Mouse (Mus musculus) cerebellum, postnatal 10 days (tissue): ENCODE measurements around the gene Mrpl51.
"Not testable (repeated sequence)": the region's sequence is repeated elsewhere in the genome, so short reads cannot be mapped to it uniquely, and the experiment has no call there.

Experiments used
- DNase-seq, 2 experiments: peaks; one replicate each; pipeline ENCODE4 v3.0.0; 2021; ENCODE audit warnings: mixed read lengths in 2 of 2

Mrpl51 gene

DNA sequence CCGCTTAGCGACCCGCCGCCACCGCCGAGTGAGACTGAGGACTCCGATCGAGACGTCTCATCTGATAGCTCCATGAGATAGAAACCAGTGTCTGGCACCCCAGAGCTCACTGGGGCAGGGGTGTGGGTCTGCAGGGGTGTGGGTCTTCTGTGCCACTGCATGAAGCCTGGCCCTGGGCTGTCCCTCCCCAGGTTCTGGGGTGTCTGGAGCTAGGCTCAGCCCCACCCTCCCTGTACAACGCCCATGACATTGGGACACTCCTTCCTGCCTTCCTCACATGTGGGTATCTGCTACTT, 31.1 kb upstream of the Mrpl51 start:
- peak in 1 of 2 experiments; percentile 22 for DNase-seq

DNA sequence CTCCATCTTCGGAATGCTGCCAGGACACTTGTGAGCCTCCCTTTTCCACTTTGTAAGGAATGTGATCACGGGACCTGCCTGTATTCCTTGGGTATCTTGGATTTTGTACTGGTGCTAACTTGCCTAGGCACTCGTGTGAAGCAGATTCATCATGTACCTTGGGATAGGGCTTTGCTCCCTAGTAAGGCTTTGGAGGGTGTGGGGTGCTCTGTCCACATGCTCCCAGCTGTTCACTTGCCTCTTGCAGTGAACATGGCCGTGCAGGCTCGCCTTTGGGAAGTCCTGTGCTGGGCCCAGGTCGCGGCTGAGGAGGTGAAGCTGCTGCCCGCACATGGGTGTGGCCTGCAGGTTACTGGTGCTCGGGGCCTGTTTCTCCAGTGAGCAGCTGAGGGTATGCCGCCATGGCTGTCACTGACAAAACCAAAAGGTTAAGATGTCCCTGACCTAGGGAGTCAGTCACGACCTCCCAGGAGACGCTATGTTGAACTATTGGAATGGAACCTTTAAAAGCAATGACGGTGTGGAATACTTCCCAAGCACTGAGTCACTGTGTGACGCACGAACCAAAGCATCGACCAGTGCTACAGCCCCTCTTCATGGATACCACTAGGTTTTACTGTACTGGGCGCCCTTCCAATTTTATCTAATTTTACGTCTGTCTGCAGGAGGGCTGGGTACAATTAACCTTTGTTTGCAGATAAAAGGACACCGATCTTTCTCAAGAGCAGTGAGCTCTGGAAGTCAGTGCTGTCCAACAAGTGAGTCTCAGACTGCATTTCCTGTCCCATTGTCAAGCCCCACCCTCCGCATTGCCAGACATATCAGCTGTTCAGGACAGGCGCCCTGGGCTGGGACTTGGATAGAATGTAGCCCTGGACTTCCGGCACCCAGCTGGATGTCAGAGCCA, 30.5 kb upstream of the Mrpl51 start:
- DNase-seq: peak; percentile 45 to 51

DNA sequence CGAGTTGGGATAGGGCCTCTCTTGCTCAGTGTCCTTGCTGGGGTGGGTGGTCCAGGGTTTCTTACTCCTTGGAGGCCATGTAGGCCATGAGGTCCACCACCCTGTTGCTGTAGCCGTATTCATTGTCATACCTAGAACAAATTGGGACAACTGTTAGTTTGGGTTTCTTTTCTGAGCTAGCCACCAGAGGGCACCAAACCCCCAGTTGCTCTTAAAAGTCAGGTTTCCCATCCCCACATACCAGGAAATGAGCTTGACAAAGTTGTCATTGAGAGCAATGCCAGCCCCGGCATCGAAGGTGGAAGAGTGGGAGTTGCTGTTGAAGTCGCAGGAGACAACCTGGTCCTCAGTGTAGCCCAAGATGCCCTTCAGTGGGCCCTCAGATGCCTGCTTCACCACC, 29.6 kb upstream of the Mrpl51 start:
- peak; percentile 85 to 87 for DNase-seq

DNA sequence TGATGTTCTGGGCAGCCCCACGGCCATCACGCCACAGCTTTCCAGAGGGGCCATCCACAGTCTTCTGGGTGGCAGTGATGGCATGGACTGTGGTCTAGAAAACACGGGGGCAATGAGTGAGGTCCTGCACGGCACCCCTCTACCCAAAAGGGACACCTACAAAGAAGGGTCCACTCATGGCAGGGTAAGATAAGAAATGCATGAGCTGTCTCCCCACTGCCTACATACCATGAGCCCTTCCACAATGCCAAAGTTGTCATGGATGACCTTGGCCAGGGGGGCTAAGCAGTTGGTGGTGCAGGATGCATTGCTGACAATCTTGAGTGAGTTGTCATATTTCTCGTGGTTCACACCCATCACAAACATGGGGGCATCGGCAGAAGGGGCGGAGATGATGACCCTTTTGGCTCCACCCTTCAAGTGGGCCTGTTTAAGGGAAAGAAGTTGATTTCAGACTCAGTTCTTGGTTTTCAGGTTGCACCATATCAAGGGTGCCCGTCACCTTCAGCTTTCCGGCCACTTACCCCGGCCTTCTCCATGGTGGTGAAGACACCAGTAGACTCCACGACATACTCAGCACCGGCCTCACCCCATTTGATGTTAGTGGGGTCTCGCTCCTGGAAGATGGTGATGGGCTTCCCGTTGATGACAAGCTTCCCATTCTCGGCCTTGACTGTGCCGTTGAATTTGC, 28.8 kb upstream of the Mrpl51 start:
- not testable (repeated sequence) for DNase-seq

DNA sequence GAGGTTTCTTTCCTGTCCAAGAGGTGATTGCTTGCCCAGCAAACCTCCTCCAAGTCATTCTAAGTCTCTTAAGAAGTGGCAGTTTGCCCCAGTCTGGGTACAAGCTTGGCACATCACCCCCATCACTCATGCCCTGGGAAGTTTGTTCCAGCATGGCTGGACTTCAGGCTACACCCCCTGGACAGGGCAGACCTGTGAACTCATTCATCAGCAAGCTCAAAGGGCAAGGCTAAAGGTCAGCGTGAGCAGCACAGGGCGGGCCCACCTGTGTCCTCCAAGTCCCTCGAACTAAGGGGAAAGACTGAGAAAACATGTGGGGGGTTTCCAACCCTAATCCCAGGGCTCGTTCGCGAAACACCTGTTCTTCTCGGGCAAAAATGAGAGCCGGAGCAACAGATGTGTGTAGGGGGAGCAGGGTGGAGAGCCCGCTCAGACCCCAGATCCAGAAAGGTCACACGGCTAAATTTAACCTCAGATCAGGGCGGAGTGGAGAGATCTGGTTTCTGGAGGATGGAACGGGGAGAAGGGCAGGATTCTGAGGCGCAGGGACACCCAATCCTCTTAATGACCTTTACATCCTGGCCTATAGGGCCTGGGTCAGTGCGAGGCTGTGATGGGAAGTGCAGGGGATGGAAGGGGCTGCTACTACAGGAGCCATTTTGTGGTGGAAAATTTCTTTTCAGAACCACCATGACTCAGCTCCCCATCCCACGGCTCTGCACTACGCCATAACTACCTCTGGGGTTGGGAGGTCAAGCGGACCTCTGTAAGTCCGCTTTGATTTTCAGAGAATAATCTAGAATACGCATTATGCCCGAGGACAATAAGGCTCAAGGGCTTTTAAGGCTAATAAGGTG, 27.6 kb upstream of the Mrpl51 start:
- peak; percentile 33 to 45 for DNase-seq

DNA sequence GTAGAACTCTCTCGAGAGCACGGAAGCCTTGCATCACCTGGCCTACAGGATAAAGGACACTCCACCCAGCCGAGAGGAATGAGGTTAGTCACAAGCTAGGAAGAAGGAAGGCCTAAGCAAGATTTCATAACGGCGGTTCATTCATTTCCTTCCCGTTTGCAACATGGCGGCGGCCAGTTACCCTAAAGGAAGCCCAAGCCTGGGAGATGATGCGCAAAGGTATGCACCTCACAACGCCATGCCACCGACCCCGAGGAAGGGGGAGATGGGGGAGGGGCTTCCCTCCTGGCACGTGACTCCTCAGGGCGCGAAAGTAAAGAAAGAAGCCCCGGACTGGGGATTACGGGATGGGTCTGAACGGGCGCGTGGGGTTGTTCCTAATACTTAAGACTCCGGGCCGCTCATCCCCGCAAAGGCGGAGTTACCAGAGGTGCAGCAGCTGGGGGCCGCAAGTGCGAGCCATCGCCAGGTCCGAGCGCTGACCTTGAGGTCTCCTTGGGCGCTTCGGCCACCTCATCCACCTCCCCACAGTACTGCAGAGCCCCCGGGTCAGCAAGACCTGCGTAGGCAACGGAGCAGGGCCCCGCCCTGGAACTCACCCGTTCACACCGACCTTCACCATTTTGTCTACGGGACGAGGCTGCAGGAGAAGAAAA, 26.8 kb upstream of the Mrpl51 start:
- DNase-seq: peak; percentile 85 to 87

DNA sequence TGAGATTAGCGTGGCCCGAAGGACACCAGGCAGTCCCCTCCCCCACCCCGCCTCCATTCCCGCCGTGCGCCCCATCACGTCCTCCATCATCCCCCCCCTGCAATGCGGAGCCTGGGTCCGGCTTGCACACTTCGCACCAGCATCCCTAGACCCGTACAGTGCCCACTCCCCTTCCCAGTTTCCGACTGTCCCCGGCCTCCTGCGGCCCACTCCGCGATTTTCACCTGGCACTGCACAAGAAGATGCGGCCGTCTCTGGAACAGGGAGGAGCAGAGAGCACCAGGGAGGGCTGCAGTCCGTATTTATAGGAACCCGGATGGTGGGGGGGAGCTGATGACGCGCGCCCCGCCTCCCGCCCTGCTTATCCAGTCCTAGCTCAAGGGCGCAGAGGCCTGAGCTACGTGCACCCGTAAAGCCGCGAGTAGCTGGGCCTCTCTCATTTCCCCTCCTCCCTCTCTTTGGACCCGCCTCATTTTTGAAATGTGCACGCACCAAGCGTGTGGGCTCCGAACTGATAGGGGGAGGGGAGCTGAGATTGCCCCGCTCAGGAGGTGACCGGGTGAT, 26.2 kb upstream of the Mrpl51 start:
- peak; percentile 99 for DNase-seq

DNA sequence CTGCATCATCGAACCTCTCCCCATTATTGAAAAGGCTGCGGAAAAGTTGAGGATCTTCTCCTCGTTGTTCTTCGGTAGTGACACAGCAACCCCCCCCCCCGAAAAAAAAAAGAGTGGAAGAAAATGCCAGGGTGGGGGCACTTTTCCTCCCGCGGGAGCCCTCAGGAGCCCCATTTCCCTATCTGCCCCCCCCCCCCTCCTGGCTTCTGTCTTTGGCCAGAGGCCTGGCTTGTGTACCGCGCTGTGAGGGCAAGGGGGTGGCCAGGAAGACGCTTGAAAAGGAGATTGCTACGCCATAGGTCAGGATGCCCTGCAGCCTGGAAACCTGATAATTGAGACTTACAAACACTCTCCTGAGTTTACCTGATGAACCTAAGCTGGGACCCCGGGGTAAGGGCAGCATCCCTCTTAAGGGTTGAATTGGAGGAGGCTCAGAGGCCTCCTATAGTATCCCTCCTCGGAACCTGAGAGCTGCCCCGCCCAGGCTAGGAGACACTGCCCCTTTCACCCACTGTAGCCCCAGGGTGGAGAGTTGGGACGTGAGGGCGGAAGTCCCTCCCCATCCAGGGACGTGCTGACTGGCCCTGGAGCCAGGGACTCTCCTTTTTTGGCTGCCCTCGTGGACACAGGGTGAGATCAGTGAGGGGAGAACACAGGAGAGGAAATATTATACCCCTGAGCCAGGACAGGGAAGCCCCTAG, 25.4 kb upstream of the Mrpl51 start, which contains the start of gene Gapdh:
Gapdh (minus strand) TSS at position 417 of the 701 bp plus-strand sequence.
- DNase-seq: peak; percentile 76 to 78

DNA sequence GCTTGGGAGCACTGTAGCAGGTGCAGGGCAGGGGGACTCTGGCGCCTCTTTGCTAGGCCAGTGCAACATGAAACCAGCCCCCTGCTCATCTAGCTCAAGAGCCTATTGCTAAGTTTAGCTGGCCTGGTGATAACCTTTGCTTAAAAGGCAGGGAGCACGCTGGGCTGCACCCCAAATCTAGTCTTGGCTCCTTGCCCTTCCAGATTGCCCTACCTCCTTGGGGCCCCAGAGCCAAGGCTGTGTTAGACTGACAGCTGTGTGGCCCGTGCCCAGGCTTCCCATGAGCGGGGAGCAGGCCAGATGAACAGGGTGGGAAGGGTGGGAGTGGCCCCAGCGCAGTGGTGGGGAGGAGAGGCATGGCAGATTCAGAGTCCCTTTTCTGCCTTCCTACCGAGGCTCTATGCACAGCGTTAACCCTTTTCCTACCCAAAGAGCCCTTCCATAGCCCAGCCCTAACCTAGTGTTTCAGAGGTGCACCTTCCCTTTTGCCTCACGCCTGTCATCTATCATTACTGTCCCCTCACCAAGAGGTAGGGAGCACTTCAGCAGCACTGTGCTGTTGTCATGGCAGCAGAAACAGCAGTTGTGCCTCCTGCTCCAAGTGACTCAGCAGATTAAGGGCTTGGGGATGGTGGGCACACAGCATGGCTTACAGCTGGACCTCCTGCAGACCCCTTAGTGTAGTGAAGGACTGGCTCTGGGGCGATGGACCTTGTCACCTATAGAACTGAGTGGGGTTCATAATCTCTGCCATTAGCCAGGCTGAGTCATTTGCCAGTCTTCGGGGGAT, 24.5 kb upstream of the Mrpl51 start:
- peak; percentile 65 to 72 for DNase-seq

DNA sequence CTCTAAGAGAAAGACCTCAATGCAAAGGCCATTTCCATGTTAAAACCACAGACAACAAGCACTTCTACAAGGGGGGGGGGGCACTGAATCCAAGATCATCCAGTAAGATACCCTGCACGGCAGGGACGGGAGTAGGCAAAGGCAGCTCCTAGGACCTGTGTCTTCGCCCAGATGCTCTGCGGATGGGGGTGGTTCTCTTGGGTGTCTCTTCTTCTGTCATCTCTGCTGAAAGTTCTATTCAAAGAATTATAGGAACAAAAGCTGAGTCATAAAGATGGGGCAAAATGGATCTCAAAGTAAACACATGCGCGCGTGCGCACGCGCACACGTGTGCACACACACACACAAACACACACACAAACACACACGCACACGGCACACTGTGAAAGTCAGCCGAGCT, 23.5 kb upstream of the Mrpl51 start:
- no peak for DNase-seq

DNA sequence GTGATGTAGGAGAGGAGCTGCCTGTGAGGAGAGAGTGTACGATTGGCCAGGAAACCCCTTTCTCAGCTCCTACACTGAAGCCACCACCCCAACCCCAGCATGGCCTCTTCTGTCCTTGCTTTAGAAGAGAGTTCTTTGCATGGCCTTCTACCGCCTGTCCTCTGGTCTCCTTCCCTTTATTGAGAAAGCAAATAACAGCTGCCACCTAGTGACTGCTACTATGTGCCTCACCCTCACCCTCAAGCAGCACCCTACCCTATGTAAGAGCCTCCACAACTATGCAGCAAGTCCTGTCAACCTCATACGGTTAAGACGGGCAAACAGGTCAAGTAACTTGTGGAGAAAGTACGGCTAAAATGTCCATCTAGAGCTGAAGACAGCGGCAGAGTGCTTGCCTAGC, 21.4 kb upstream of the Mrpl51 start:
- no peak for DNase-seq

DNA sequence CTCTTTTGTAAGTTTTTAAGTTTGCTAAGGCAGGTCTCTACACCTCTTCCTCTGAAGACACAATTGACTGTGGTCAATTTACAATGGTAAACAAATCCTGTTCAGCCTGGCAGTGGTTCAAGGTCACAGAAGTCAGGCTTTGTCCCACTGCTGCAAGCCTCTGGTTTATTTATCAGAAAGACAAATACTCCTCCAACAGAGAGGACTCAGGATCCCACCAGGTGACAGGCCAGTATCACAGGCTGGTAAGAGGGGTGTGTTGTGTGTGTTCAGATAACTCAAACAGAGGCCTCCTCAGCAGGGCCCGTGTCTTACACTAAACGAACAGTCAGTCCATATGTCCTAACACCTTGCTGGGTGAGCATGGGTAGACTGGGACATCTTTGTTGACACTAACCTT, 19.1 kb upstream of the Mrpl51 start:
- no peak for DNase-seq

DNA sequence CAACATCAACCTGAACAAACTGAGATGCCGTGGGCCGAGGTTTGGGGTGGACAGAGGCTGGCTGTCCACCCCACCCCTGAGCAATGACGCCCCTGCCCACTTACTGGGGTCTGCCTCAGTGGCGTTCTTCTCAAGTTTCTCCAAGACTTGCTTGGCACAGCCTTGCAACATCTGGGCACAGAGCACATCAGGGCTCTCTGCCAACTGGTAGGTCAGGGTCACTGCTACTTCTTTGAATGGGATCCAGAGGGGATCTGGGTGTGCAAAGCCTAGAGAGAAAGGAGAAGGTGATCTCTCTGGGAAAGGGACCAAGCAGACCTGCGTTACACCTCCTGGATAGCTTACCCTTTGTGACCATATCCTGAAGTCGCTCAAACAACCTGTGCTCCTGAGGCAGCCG, 18.3 kb upstream of the Mrpl51 start:
- DNase-seq: no peak

DNA sequence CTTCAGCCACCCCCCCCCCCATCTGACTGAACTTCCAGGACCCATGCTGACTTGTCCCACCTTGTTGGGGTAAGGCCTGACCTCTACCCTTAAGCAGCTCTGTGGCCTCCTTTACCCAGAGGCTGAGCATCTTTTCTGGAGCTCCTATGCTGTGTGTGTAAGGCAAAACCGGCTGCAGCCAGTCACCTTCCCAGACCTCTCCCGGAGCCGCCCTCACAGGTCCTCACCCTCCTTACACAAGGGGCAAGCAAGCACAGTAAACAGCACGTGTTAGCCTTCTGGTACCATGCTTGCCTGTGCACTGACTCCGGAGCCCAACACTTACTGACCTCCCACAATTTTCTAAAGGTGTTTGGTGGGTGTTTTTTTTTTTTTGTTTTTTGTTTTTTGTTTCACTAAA, 16.1 kb upstream of the Mrpl51 start:
- DNase-seq: no peak

DNA sequence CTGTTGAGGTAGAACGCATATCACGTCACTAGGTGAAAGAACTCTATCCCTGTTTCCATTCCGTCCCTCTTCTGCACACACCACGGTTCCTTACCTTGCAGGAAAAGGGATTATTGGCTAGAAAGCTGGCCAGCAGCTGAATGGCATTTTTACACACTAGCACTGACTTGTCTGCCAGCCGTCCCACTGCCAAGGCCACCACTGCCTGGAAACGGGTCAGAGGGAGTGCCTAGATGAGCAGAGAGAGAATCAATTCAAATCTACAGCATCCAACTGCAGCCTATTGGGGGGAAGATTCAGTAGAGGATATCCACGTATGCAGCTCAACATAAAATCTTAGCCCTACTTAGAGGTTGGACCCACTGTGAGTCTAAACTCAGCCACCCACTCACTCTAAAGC, 12.0 kb upstream of the Mrpl51 start:
- DNase-seq: no peak

DNA sequence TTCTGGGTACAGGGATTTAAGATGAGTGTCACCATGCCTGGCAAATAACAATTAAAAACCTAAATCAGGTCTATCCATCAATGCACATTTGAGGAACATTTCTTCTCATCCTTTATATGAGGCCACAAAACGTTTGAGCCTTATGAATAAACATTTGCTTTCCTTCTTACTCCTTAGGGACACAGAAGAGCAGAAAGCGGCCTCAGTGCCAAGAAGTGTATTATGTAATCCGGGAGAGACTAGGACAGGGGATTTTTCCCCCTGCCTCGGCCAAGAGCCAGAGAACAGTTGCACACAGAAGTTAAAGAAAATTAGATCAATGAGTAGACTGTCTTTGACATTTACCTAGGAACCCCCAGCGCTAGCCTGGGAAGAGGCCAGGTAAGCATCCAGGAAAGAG, 9.5 kb upstream of the Mrpl51 start:
- DNase-seq: no peak

DNA sequence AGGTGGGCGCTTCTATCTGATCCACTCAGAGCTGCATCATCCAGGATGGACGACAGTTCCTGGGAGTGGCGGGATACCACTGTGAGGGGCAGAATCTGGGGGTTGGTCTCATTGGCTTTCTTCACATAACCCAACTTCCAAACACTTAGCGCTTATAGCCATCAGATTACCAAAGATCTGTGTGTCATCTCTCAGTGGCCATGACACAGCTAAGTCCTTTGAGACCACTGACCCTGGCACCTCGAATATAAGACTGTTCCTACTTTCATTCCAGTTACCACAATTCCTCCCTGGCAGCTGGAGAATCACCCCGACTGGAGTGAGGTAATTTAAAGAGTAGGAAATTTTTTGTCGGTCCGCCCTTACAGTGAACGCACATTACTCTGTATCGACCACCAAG, 5.4 kb upstream of the Mrpl51 start:
- no peak for DNase-seq

DNA sequence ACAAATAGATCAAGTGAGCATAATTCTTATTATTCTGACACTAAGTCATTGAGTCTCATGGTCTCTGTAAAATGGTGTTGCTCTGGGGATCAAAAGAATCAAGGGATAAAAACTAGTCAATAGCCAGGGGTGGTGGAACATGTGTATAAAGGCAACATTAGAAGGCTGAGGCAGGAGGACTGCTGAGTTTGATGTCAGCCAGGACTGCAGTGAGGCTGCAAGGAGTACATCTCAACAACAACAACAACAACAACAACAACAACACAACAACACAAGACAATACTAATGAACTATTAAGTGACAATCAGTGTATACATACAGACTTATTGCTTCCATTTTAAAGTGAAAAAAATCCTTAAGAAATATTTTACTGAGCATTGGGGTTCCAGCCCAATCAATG, 785 bp upstream of the Mrpl51 start:
- no peak for DNase-seq

DNA sequence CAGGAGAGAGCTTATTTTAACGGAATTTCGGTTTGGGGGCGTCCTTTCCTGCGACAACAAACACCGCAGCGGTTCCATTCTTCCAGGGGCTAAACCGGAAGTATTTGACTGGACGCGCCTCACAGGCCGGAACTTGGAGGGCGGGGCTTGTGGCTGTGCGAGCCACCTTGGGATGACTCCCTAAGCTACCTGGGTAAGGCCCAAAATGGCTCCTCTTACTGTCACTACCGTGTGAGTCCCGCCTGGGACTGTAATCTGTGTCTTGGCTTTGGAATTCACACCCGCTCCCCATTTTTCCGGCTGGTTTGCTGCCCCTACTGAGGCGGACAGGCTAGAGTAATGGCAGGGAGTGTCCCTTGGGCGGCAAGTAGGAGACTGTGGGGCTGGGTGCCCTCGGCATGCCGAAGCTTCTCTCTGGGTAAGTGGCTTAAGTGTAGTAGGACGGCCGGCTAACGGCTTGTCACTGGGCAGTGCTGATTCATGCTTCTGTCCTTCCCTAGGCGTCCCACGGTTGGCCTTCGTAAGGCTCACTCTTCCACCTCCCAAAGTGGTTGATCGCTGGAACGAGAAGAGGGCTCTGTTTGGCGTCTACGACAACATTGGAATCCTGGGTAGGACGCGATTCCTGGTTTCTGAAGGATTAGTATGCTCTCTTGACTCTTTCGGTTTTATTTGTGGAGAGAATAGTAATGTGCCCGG, 564 bp downstream of the Mrpl51 start:
- peak; percentile 97 to 98 for DNase-seq

DNA sequence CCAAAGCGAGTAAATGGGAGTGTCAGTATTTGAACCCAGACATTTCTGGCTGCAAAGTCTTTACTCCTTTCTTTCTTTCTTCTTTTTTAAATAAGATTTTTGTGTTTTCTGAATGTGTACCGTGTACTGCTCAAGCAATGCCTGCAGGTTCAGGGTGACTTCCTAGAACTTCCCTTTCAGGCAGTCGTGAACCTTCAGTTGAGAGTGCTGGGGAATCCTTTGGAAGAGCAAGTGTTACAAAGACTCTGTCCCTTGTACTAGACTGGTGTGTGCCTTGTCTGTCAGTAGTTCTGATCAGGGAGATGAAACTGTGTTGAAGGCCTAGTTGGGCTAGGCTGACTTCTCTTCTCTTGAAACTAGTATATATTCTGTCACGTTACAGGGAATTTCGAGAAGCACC, 1.2 kb downstream of the Mrpl51 start:
- no peak for DNase-seq
